Mouse (Mus musculus) thymus, adult 2 months (tissue): Measurements from ENCODE around the gene Ccn2. TPM values are rescaled to one million over a fixed set of nuclear protein-coding genes. Genes with fewer than 3 reads are reported as not detected.

Source experiments
- DNase-seq: peaks from one replicate; pipeline ENCODE4 v3.0.0; 2021
- H3K27ac ChIP-seq: fragments of 200-500 bp; 2 replicates; pipeline ENCODE4 v1.5.1; 2012; ENCODE audit warnings: low read length, control low read depth; ENCODE audit not compliant: control insufficient read depth, insufficient read depth
- H3K27me3 ChIP-seq: fragments of 200-500 bp; 2 replicates; pipeline ENCODE4 v1.6.1; 2012; ENCODE audit warnings: mild to moderate bottlenecking, low read length, moderate library complexity, mixed read lengths; ENCODE audit not compliant: control insufficient read depth, insufficient read depth
- H3K36me3 ChIP-seq: fragments of 200-500 bp; 2 replicates; pipeline ENCODE4 v1.6.1; 2012; ENCODE audit warnings: mild to moderate bottlenecking, low read length, moderate library complexity; ENCODE audit not compliant: control insufficient read depth, insufficient read depth
- H3K4me1 ChIP-seq: fragments of 200-500 bp; replicated peaks from 2 replicates; pipeline ENCODE4 v1.6.1; 2012; ENCODE audit warnings: low read length; ENCODE audit not compliant: control insufficient read depth, insufficient read depth
- H3K4me3 ChIP-seq: fragments of 200-500 bp; 2 replicates; pipeline ENCODE4 v1.5.1; 2012; ENCODE audit warnings: mild to moderate bottlenecking, low read length, control low read depth, moderate library complexity; ENCODE audit not compliant: control insufficient read depth, insufficient read depth
- CTCF ChIP-seq: fragments of 200-500 bp; IDR thresholded peaks from 2 replicates; pipeline ENCODE4 v1.5.1; 2012; ENCODE audit warnings: mild to moderate bottlenecking, control low read depth, low read length, moderate library complexity, borderline replicate concordance; ENCODE audit not compliant: control insufficient read depth, poor library complexity, insufficient read depth; ENCODE audit errors: extremely low read depth
- POLR2A ChIP-seq: fragments of 200-500 bp; IDR thresholded peaks from 2 replicates; pipeline ENCODE4 v1.6.1; 2012; ENCODE audit warnings: mild to moderate bottlenecking, low read length, control low read depth, moderate library complexity; ENCODE audit not compliant: control insufficient read depth, poor library complexity, insufficient read depth; ENCODE audit errors: extremely low read depth
- WGBS: fragments of 180-500 bp; shearing (Covaris S2); methylation state at CpG from one replicate; pipeline ENCODE4 v1.1.7; 2018; 5-methylcytosine and 5-hydroxymethylcytosine counted together
- polyA plus RNA-seq: library from polyadenylated mRNA; depleted of rRNA; stranded (reverse); fragments of >200 nt; gene quantifications from 2 replicates; pipeline ENCODE4 v1.2.3, GENCODE M21; 2012

The Ccn2 gene
- polyA plus RNA-seq, 1 experiment, result 19.7 TPM

DNA sequence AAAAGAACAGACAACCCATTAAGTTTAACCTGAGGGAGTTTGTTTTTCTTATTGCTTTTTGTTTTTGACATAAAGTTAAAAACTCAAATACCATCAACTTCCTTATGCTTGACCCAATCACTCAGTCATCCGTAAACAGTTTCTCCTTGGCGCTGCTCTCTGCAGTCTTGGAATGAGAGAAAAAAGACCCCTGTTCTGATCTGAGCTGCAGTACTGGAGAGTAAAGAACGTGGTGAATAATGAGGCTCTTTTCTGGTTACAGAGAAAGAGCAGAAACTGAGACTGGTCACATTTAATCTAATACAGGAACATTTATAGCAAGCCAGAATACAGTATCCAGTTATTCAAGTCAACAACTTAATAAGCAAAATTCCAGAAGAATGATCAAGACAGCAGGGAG lies 21.8 kb upstream of the Ccn2 start:
- H3K36me3 ChIP-seq, result no peaks in the 10 kb centered on the region
- no peaks in the 10 kb centered on the region for H3K27me3 ChIP-seq
- no peak overlapping the region for H3K4me3 ChIP-seq
- WGBS, result 96% methylated on average over 3 of the region's 3 CpGs
- no peak overlapping the region for H3K27ac ChIP-seq
- H3K4me1 ChIP-seq, result no peaks in the 10 kb centered on the region
- no peak for DNase-seq
- no peak for TF ChIP-seq CTCF
- no peak for TF ChIP-seq POLR2A

DNA sequence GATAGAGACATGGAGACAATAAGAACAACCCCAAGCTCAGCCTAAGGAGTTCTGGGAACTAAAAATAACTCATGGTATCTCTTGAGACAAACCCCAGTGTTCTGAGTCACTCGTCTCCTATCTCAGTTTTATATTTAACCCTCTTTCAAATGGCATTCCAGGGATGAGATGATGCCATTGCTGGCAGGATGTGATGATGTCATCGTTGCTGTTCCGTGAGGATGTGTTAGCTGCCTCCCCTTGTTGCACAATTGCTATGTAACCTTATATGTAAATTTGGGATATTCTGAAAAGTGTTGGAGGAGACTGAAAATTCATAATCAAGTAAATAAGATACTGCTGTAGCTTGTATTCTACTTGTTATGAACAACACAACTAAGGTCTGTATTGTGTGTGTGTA lies 14.2 kb upstream of the Ccn2 start:
- Histone ChIP-seq H3K27ac (no peak overlapping the region), H3K27me3 (no peaks in the 10 kb centered on the region), H3K36me3 (no peaks in the 10 kb centered on the region), H3K4me3 (no peak overlapping the region), H3K4me1 (no peaks in the 10 kb centered on the region)
- TF ChIP-seq CTCF, result no peak
- no peak for TF ChIP-seq POLR2A
- no peak for DNase-seq
- 93% methylated on average over 3 of the region's 3 CpGs for WGBS

DNA sequence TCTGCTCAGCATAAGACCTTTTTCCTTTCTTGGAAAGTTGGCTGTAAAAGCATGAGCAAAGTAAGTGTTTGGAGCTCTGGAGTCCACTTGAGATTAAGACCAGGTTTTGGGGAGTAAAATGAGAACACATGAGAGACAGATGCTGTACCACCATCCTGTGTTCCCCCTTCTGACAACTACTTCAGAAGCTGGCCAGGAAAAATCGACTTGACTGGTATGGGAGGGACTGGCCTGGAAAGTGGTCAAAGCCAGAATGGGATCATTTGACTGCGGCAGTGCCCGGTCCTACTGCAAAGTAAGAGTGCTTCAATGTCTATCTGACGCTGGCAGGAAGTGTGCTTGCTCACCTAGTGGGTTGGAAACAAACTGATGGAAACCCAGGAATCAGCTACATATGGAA lies 6.4 kb upstream of the Ccn2 start:
- TF ChIP-seq POLR2A, result no peak
- TF ChIP-seq CTCF, result no peak
- no peak overlapping the region for H3K4me3 ChIP-seq
- DNase-seq, result no peak
- no peak overlapping the region for H3K27ac ChIP-seq
- no peaks in the 10 kb centered on the region for H3K36me3 ChIP-seq
- peaks cover 4% of the 10 kb centered on the region; the same call in 1 of the 2 replicates for H3K4me1 ChIP-seq
- H3K27me3 ChIP-seq, result no peaks in the 10 kb centered on the region
- 86% methylated on average over 4 of the region's 4 CpGs for WGBS

DNA sequence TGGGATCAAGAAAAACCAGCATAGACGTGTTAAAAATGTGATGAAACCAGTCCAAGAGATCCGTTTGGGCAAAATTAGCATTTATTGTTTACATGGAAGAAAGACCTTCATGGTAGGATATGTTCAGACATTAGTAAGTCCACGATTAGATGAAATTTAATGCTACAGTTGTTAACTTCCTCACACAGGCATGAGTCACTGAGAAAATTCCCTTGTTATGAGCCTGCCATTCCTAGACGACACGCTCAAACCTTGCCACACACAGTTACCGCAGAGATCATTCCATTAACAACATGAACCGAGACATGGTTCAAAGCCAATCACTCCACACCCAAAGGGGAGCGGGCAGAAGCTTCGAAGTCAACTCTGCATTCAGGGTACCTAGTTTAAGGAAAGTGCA lies 6.0 kb upstream of the Ccn2 start:
- Histone ChIP-seq H3K27ac (no peak overlapping the region), H3K27me3 (no peaks in the 10 kb centered on the region), H3K4me1 (peaks cover 4% of the 10 kb centered on the region; the same call in 1 of the 2 replicates), H3K36me3 (no peaks in the 10 kb centered on the region), H3K4me3 (no peak overlapping the region)
- DNase-seq, result no peak
- TF ChIP-seq POLR2A, result no peak
- no peak for TF ChIP-seq CTCF
- WGBS, result 94% methylated on average over 9 of the region's 9 CpGs

DNA sequence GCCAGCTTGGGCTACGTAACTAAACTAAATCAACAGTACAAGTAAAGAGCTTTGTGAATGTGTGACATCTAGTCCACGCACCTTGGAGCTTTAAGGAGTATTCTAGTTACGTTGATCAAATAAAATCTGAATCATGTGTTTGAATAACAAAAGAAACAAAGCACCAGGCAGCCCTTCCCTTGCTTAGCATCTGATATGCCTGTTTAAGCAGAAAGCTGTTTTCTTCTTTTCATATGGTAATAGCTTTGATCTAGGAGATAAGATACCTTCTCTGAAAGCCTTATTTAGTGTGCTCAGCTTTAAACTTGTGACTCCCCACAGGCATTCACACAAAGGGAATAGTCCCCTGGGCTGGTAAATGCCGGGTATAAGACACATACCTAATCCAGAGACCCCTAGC lies 4.7 kb upstream of the Ccn2 start:
- no peak for TF ChIP-seq CTCF
- no peak for TF ChIP-seq POLR2A
- Histone ChIP-seq H3K36me3 (no peaks in the 10 kb centered on the region), H3K27me3 (peaks cover 6% of the 10 kb centered on the region), H3K27ac (no peak overlapping the region), H3K4me1 (peaks cover 6% of the 10 kb centered on the region), H3K4me3 (no peak overlapping the region)
- WGBS, result 72% methylated on average over 4 of the region's 4 CpGs
- no peak for DNase-seq

DNA sequence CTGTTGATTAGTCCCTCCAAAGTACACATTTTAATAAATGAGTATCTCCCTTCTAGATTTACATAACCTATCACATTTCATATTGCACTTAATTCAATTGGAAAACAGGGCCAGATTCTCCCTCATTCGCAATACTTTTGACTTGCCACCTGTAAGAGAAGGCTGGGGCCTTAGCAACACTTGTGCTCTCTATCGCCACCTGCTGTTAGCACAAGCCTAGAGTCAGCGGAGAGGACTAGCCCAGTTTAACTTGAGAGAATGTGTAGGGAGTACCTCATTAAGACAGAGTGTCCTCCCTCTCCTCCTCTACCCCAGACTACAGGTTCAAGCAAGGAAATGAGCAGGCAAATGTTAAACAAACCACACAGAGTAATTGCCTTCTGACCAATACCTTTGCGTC lies 4.1 kb upstream of the Ccn2 start:
- Histone ChIP-seq H3K4me3 (no peak overlapping the region), H3K4me1 (peaks cover 9% of the 10 kb centered on the region), H3K27ac (no peak overlapping the region), H3K36me3 (no peaks in the 10 kb centered on the region), H3K27me3 (peaks cover 8% of the 10 kb centered on the region)
- WGBS, result 33% methylated on average over 4 of the region's 4 CpGs
- peak; percentile 79 for DNase-seq
- TF ChIP-seq CTCF (no peak), POLR2A (no peak)

DNA sequence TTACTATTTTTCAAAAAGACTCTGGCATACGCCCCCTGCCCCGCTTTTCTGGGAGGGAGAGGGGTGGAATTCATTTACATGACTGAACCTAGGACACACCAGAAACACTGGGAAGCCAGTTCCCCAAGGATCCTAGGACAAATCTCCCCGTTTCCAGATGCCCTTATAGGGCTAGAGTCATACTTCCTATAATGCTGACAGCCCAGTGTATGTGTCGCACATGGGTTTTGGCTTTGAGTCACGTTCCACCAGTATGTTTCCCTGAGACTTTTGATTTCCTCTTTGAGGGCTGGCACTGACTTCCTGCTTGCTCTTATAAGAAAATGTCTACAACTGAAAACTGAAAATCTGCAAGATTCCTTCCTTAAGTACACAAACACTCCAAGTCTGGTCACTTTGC lies 3.5 kb upstream of the Ccn2 start:
- whole genome bisulfite sequencing, result 37% methylated on average over 5 of the region's 5 CpGs
- Histone ChIP-seq H3K4me1 (peaks cover 9% of the 10 kb centered on the region), H3K36me3 (no peaks in the 10 kb centered on the region), H3K4me3 (no peak overlapping the region), H3K27me3 (peaks cover 8% of the 10 kb centered on the region), H3K27ac (no peak overlapping the region)
- peak; percentile 7 for DNase-seq
- TF ChIP-seq POLR2A (no peak), CTCF (no peak)
